18 mouse cellular contexts compared by ENCODE assay signal in genomic region chr2:70793276-70793675, GRCm38 (mm10).
"Had no signal": no experiment of that assay in that cellular context is flagged by ENCODE, and none has a peak within 500 bp of the region (broad histone marks: within the 10 kb centered on the region; RNA-seq: fewer than 3 reads in every experiment).

No protein-coding gene starts in this region.

- DNase-seq: kidney, adult 8-10 months; kidney, postnatal 10 days; kidney, postnatal 36 days; layer of hippocampus, postnatal 36 days; liver, embryonic 13.5 days; lung, adult 2 months; lung, postnatal 14 days; lung, postnatal 4 days; retina, postnatal 1 day; thymus, adult 2 months; thymus, postnatal 14 days had no signal

- H3K4me3 ChIP-seq: kidney, embryonic 15.5 days; left cerebral cortex, adult 2 months; liver, embryonic 13.5 days; midbrain, embryonic 13.5 days; myocyte; neural tube, embryonic 13.5 days had no signal

- H3K9me3 ChIP-seq: kidney, embryonic 15.5 days; liver, embryonic 13.5 days; midbrain, embryonic 13.5 days; neural tube, embryonic 13.5 days had no signal

- H3K27ac ChIP-seq: kidney, embryonic 15.5 days; left cerebral cortex, adult 2 months; liver, embryonic 13.5 days; midbrain, embryonic 13.5 days; neural tube, embryonic 13.5 days; stomach, postnatal 0 days had no signal

- H3K27me3 ChIP-seq: kidney, embryonic 15.5 days; liver, embryonic 13.5 days; midbrain, embryonic 13.5 days; neural tube, embryonic 13.5 days had no signal

- H3K4me2 ChIP-seq: kidney, embryonic 15.5 days; liver, embryonic 13.5 days; midbrain, embryonic 13.5 days; neural tube, embryonic 13.5 days had no signal

- H3K4me1 ChIP-seq: kidney, embryonic 15.5 days; midbrain, embryonic 13.5 days had no signal

- ATAC-seq: midbrain, embryonic 13.5 days; midbrain, embryonic 16.5 days had no signal

- H3K9ac ChIP-seq: kidney, embryonic 15.5 days; liver, embryonic 13.5 days; midbrain, embryonic 13.5 days; neural tube, embryonic 13.5 days had no signal
